Mouse (Mus musculus): Measurements from ENCODE around the gene Slc35f2.

GRCm38 (mm10) chr9:53797141-53797540, 25.8 kb downstream of the Slc35f2 start:
- TF ChIP-seq CTCF (IDR thresholded peaks at IDR 0.05; ENCODE audit: low read depth, low read length) (no peak), POLR2A (IDR thresholded peaks at IDR 0.05; ENCODE audit: borderline replicate concordance, low read depth, low read length) (no peak)
